Mouse (Mus musculus) liver, embryonic 12.5 days (tissue): Measurements from ENCODE around the gene Prodh2. TPM values are rescaled to one million over a fixed set of nuclear protein-coding genes. Genes with fewer than 3 reads are reported as not detected.

Experiments
- ATAC-seq: fragments of 200-750 bp; cut with Nextera tagmentation; 2 replicates; pipeline ENCODE4 v1.8.0; 2017; ENCODE audit warnings: moderate number of reproducible peaks, mild to moderate bottlenecking, moderate library complexity
- H3K27ac ChIP-seq: fragments of 300-500 bp; sonication (generic); 2 replicates; pipeline ENCODE4 v1.5.1; 2016; ENCODE audit warnings: mild to moderate bottlenecking
- H3K27me3 ChIP-seq: fragments of 300-500 bp; sonication (generic); replicated peaks from 2 replicates; pipeline ENCODE4 v1.6.1; 2016; ENCODE audit warnings: mild to moderate bottlenecking, moderate library complexity
- H3K36me3 ChIP-seq: fragments of 300-500 bp; sonication (generic); 2 replicates; pipeline ENCODE4 v1.6.1; 2016; ENCODE audit warnings: mild to moderate bottlenecking, moderate library complexity
- H3K4me1 ChIP-seq: fragments of 300-500 bp; sonication (generic); 2 replicates; pipeline ENCODE4 v1.6.1; 2016
- H3K4me2 ChIP-seq: fragments of 300-500 bp; sonication (generic); 2 replicates; pipeline ENCODE4 v1.6.1; 2016; ENCODE audit warnings: mild to moderate bottlenecking, moderate library complexity
- H3K4me3 ChIP-seq: fragments of 300-500 bp; sonication (generic); 2 replicates; pipeline ENCODE4 v1.5.1; 2016; ENCODE audit warnings: mild to moderate bottlenecking, moderate library complexity
- H3K9ac ChIP-seq: fragments of 300-500 bp; sonication (generic); 2 replicates; pipeline ENCODE4 v1.6.1; 2016; ENCODE audit warnings: mild to moderate bottlenecking, moderate library complexity
- H3K9me3 ChIP-seq: fragments of 300-500 bp; sonication (generic); replicated peaks from 2 replicates; pipeline ENCODE4 v1.6.1; 2016; ENCODE audit warnings: mild to moderate bottlenecking, moderate library complexity
- WGBS: fragments of 180-500 bp; shearing (Covaris S2); methylation state at CpG from one replicate; pipeline ENCODE4 v1.1.7; 2016; ENCODE audit not compliant: insufficient replicate concordance; 5-methylcytosine and 5-hydroxymethylcytosine counted together
- polyA plus RNA-seq: library from polyadenylated mRNA; unstranded; fragments of >200 nt; fragmentation: Nextera tagmentation; extraction: Ambion mirVana; gene quantifications from 2 replicates; pipeline ENCODE4 v1.2.1, GENCODE M21; 2016

The Prodh2 gene
- polyA plus RNA-seq, 1 experiment from 2014 or later, result 22.3 TPM

DNA sequence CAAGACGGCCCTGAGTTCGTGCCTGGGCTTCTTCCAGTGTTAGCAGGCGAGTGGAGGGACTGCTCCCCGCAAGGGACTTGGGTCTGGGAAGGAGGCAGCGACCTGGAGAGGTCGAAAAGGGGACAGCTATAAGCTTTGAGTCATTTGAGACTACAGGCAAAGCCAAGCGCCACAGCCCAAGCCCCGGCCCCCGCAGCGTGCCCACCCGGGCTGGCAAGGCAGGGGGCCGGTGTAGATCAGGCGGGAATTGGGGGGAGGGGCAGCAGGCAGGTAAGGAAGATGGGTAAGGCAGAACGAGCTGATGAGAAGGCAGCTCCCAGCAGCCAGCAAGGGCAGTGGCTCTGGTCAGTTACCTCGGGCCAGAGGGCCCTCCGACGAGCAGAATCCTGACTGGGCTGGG lies 33.0 kb downstream of the Prodh2 start:
- ATAC-seq, result no peak
- WGBS, result 54% methylated on average over 17 of the region's 17 CpGs
- H3K4me2 ChIP-seq, result no peak overlapping the region; the same call in 1 of the 2 replicates
- no peak overlapping the region for H3K4me3 ChIP-seq
- no peaks in the 10 kb centered on the region for H3K9me3 ChIP-seq
- H3K4me1 ChIP-seq, result peaks cover 10% of the 10 kb centered on the region
- peaks cover 81% of the 10 kb centered on the region for H3K36me3 ChIP-seq
- H3K9ac ChIP-seq, result no peak overlapping the region
- H3K27me3 ChIP-seq, result no peaks in the 10 kb centered on the region
- H3K27ac ChIP-seq, result no peak overlapping the region

DNA sequence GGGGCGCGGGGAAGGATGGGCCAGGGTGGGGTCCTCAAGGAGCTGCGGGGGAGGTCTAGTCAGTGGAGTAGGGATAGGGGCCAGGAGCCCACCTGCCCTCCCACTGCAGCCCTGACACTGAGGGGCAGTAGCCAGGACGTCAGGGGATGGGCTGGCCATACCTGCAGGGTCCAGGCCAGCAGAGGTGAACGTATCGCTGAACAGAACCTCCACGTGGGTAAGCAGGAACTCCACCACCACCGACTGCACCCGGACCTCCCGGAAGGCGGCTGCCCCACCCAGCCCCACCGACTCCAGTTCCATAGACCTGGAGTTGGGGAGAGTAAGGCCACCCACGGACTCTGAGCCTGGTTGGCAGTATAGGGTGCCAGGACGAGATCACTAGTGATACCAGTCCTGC lies 33.6 kb downstream of the Prodh2 start:
- no peak overlapping the region for H3K9ac ChIP-seq
- H3K4me2 ChIP-seq, result no peak overlapping the region
- no peak overlapping the region for H3K4me3 ChIP-seq
- WGBS, result 78% methylated on average over 14 of the region's 14 CpGs
- H3K36me3 ChIP-seq, result peaks cover 87% of the 10 kb centered on the region
- ATAC-seq, result no peak
- no peak overlapping the region for H3K27ac ChIP-seq
- H3K4me1 ChIP-seq, result peaks cover 16% of the 10 kb centered on the region
- no peaks in the 10 kb centered on the region for H3K9me3 ChIP-seq
- H3K27me3 ChIP-seq, result no peaks in the 10 kb centered on the region

DNA sequence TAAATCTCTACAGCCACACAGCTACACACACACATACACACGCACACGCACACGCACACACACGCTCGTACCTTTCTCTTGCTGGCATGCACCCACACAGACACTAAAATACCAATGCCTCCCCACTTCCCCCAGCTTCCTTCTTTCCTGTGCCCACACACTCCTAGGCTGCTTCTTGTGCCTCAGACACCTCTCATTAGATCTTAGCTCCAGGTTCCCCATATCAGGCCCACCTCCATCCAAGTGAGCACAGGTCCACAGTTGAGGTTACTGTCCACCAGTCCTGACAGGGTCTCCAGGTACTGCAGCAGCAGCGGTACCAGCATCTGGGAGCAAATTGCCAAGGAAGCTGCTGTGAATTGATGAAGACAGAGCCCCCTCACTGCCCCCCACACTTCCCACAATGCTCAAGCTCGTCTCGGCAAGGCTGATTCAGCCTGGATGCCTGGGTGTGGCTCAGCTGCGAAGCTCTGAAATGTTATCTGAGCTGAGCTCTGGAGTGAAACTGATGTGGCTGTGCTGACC lies 37.9 kb downstream of the Prodh2 start:
- H3K4me1 ChIP-seq, result peaks cover 44% of the 10 kb centered on the region
- peaks cover 65% of the 10 kb centered on the region for H3K36me3 ChIP-seq
- 73% methylated on average over 9 of the region's 9 CpGs for WGBS
- no peaks in the 10 kb centered on the region for H3K9me3 ChIP-seq
- ATAC-seq, result no peak
- H3K9ac ChIP-seq, result no peak overlapping the region
- H3K27ac ChIP-seq, result no peak overlapping the region
- no peaks in the 10 kb centered on the region for H3K27me3 ChIP-seq
- no peak overlapping the region for H3K4me2 ChIP-seq
- H3K4me3 ChIP-seq, result no peak overlapping the region

DNA sequence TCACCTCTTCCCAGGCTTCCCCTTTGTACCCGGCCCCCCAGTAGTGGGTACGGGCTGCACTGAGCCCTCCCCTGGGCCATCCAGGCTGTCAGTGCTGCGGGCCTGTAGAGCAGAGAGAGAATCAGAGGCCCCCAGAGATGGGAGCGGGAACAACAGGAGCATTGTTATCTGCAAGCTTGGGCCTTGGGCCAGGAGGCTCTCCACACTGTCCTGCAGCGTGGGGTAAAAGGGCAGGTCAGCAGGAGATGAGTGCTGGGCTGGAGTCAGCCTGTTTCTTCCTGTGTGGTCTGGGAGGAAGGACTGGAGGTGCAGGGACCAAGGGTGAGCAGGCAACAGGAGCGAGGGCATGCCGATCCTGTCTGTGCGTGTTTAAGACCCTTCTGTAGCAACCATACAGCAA lies 39.5 kb downstream of the Prodh2 start:
- Histone ChIP-seq H3K27ac (no peak overlapping the region), H3K9ac (no peak overlapping the region), H3K9me3 (no peaks in the 10 kb centered on the region), H3K27me3 (no peaks in the 10 kb centered on the region), H3K4me1 (peaks cover 43% of the 10 kb centered on the region), H3K4me2 (peak overlapping the region; percentile 19; the same call in 1 of the 2 replicates), H3K4me3 (no peak overlapping the region), H3K36me3 (peaks cover 49% of the 10 kb centered on the region)
- ATAC-seq, result no peak
- 61% methylated on average over 8 of the region's 8 CpGs for WGBS

DNA sequence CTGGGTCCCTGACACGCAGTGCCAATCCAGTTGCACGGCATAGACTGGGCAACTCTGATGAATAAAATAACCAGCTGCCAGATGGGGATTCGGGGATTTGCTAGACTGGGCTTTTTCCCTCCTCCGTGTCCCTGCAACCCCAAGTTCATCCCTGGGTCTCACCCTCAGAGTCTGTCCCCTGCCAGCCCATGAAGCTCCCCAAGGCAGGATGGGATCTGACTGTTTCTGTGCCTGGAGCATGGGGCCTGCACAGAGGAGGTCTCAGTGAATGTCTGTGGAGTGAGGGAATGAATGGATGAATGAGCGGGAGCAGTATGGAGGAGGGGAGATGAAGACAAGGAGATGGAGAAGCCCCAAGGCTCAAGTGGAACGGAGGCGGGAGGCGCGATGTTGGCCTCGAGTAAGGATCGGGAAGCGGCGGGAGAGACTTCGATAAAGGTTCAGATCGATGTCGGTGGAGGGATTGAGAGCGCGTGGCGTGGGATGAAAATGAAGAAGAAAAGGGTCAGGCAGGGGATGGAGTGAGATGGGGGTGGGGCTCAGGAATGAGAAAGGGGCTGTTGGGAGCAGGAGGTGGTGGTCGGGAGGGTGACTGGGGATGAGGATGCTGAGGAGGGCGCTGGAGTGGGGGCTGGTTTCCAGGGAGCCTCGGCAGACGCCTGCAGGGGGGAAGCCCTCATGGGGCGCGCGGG lies 40.7 kb downstream of the Prodh2 start:
- 12% methylated on average over 25 of the region's 26 CpGs for WGBS
- Histone ChIP-seq H3K9ac (peak overlapping the region; percentile 83), H3K27me3 (no peaks in the 10 kb centered on the region), H3K9me3 (no peaks in the 10 kb centered on the region), H3K4me1 (peaks cover 43% of the 10 kb centered on the region), H3K36me3 (peaks cover 40% of the 10 kb centered on the region), H3K27ac (peak overlapping the region; percentile 83), H3K4me3 (peak overlapping the region; percentile 77), H3K4me2 (peak overlapping the region; percentile 99)
- ATAC-seq, result peak; percentile 1; the same call in 1 of the 2 replicates

DNA sequence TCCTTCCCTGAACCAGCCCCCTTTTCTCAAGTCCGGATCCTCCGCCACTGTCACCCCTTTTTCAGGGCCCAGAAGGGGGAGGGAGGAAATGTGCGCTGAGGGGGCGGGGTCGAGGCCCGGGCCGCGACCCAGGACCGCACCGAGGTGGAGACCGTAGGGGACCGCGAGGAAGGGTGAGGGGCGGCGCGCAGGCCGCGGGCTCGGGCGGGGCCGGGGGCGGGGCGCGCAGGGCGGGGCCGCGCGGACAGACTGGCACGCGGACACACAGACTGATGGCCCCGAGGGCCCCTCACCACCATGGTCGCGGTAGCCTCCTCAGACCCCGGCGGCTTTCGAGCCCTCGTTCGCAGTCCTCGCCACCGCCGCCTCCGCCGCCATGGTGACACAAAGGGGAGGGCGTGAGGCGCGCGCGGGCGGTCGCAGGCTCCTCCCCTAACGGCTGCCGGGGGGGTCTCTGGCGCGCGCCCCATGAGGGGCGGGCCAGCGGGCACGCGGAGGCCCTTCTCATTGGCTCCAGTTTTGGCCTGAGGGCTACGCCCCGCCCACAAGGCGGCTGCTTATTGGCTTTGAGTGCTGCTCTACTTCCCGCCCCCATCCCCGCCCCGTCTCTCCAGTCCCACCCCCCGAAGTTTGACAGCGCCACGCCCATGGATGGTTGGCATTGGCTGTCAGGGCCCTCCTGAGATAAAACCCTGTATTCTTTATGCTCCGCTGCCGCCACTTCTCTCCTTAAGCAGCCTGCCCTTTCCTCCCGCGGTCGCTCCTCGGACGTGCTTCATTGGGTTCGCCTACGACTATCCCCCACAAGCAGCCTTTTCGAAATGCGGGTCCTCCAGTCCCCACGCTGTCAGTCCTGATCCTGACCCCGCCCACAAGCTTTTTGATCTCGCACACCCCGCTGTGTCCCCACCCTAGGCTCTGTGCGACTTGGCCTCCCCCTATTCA lies 41.5 kb downstream of the Prodh2 start, which contains the start of gene Arhgap33:
Gene Arhgap33 (minus strand): TSS at position 428 of the 945 bp plus-strand sequence.
- ATAC-seq, result peak; percentile 93
- Histone ChIP-seq H3K9me3 (no peaks in the 10 kb centered on the region), H3K27me3 (no peaks in the 10 kb centered on the region), H3K9ac (peak within 1 kb of the TSS; percentile 83), H3K36me3 (peaks cover 40% of the 10 kb centered on the region), H3K4me1 (peaks cover 43% of the 10 kb centered on the region), H3K27ac (peak within 1 kb of the TSS; percentile 83), H3K4me3 (peak within 1 kb of the TSS; percentile 77), H3K4me2 (peak within 1 kb of the TSS; percentile 99)
- WGBS, result 4% methylated on average over 82 of the region's 84 CpGs

DNA sequence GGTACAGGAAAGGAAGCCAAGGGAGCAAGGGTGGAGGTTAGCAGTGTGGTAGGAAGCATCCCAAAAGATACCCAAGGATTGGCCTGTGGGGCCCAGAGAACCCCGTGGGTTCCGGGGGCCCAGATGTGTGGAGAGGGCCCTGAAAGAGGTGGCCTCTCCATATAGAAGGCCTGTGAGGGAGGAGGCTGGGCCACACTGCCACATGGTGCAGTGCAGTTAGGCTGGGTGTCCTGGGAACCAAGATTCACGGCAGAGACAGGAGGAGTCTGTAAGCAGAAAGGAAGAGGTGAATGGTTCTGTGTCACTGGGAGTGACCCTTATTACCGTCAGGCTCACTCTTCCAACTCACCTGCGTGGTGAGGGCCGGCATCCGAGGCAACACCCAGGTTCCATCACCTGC lies 47.1 kb downstream of the Prodh2 start:
- 83% methylated on average over 7 of the region's 7 CpGs for WGBS
- no peak overlapping the region for H3K4me3 ChIP-seq
- no peak overlapping the region for H3K27ac ChIP-seq
- no peaks in the 10 kb centered on the region for H3K9me3 ChIP-seq
- no peak for ATAC-seq
- H3K36me3 ChIP-seq, result peaks cover 43% of the 10 kb centered on the region
- H3K4me2 ChIP-seq, result no peak overlapping the region
- H3K9ac ChIP-seq, result no peak overlapping the region
- peaks cover 17% of the 10 kb centered on the region for H3K4me1 ChIP-seq
- H3K27me3 ChIP-seq, result no peaks in the 10 kb centered on the region

DNA sequence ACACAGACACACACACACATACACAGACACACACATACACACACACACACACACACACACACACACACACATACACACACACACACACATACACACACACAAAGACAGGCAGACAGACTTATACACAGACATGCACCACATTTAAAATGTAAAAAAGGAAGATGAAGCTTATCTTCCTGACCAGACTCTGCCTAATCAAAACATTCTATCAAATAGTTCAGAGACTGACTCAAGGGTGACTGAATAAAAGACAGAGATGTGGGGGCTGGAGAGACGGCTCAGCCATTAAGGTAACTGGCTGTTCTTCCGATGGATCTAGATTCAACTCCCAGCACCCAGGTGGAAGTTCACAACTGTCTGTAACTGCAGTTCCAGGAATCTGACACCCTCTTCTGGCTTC lies 50.9 kb downstream of the Prodh2 start:
- H3K36me3 ChIP-seq, result peaks cover 63% of the 10 kb centered on the region
- H3K27ac ChIP-seq, result 0 out of 2 replicates have a peak overlapping the region, but pooled peaks have one; percentile 7
- 46% methylated on average over 2 of the region's 2 CpGs for WGBS
- H3K9ac ChIP-seq, result no peak overlapping the region
- no peaks in the 10 kb centered on the region for H3K9me3 ChIP-seq
- no peak; the same call in 1 of the 2 replicates for ATAC-seq
- H3K4me3 ChIP-seq, result no peak overlapping the region
- peaks cover 11% of the 10 kb centered on the region for H3K4me1 ChIP-seq
- H3K4me2 ChIP-seq, result no peak overlapping the region
- H3K27me3 ChIP-seq, result no peaks in the 10 kb centered on the region

DNA sequence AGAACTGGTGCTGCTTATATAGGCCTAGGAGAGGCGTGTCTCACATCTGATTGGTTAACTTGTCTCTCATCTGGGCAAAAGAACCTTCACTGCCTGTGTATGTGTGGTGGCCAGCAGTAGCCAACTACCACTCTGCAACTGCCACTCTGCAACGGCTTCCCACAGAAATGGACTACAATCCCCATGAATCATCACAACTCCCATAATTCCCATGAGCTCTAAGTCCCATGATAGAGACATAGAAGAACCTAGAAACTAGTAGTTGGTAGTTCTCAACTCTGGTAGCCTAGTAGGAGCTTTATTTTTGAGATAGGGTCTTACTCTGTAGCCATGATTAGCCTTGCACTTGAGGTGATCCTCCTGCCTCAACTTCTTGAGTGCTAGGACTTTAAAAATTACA lies 56.5 kb downstream of the Prodh2 start:
- H3K4me3 ChIP-seq, result no peak overlapping the region

DNA sequence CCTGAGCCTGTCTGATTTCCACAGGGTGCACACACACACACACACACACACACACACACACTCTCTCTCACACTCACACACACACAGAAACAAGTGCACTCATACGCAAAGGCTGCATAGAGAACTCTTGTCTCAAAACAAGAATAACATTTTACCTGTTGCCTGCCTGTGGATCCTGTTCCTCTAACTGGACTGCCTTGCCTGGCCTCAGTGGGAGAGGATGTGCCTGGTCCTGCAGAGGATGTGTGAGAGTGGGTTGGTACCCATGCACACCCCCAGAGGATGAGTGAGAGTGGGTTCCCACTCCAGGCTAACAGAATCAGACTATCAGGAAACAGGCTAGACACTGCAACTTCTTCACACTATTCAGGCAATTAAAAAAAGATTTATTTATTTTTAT lies 57.2 kb downstream of the Prodh2 start:
- H3K9ac ChIP-seq, result no peak overlapping the region
- ATAC-seq, result no peak
- H3K4me3 ChIP-seq, result no peak overlapping the region
- H3K4me2 ChIP-seq, result 0 out of 2 replicates have a peak overlapping the region, but pooled peaks have one; percentile 99
- no peaks in the 10 kb centered on the region for H3K27me3 ChIP-seq
- 95% methylated on average over 1 of the region's 1 CpGs for WGBS
- H3K9me3 ChIP-seq, result no peaks in the 10 kb centered on the region
- peaks cover 30% of the 10 kb centered on the region for H3K4me1 ChIP-seq
- H3K27ac ChIP-seq, result no peak overlapping the region
- peaks cover 42% of the 10 kb centered on the region for H3K36me3 ChIP-seq

More for the DNA sequence above, 56.5 kb downstream of the Prodh2 start:
- H3K36me3 ChIP-seq, result peaks cover 39% of the 10 kb centered on the region
- H3K4me2 ChIP-seq, result no peak overlapping the region
- ATAC-seq, result no peak
- 78% methylated on average over 2 of the region's 2 CpGs for WGBS
- no peak overlapping the region for H3K9ac ChIP-seq
- no peaks in the 10 kb centered on the region for H3K27me3 ChIP-seq
- peaks cover 31% of the 10 kb centered on the region for H3K4me1 ChIP-seq
- H3K9me3 ChIP-seq, result no peaks in the 10 kb centered on the region
- no peak overlapping the region for H3K27ac ChIP-seq

DNA sequence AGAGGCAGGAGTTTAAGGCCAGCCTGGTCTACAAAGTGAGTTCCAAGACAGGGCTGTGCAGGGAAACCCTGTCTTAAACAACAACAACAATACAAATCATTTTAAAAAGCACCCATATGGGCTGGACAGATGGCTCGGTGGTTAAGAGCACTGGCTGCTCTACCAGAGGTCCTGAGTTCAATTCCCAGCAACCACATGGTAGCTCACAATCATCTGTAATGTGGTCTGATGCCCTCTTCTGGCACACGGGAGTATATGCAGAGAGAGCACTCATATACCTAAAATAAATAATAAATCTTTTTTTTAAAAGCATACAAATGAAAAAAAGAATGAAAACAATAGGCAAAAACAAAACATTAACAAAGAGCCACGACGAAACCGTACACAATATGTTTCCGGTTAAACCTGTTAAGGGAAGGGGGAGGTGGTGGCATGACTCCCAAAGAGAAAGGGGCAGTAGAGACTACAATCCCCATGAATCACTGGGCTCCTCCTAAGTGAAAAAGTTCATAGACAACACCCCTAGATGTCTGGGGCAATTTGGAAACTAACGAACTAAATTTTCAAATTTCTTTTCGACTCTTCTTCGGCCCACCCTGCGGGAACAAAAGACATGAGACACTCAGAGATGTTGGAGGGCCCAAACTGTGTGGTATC lies 58.2 kb downstream of the Prodh2 start:
- H3K27ac ChIP-seq, result peak overlapping the region; percentile 92
- H3K27me3 ChIP-seq, result no peaks in the 10 kb centered on the region
- peak overlapping the region; percentile 99 for H3K4me2 ChIP-seq
- no peaks in the 10 kb centered on the region for H3K9me3 ChIP-seq
- peaks cover 30% of the 10 kb centered on the region for H3K4me1 ChIP-seq
- peak overlapping the region; percentile 72 for H3K4me3 ChIP-seq
- ATAC-seq, result peak; percentile 49
- peak overlapping the region; percentile 76 for H3K9ac ChIP-seq
- under 1% methylated on average over 10 of the region's 10 CpGs for WGBS
- peaks cover 42% of the 10 kb centered on the region for H3K36me3 ChIP-seq
